Mouse (Mus musculus): ENCODE measurements at regions not wholly inside any gene's neighbourhood (a gene's known extent, or its start where the extent isn't known, plus 50 kb on each side); places are given as distances from the start of the nearest gene placed in this dataset.

GRCm38 (mm10) chr13:99040171-99040570, 55.8 kb upstream of the 1700024P04Rik start:
- Histone ChIP-seq H3K27me3 (ENCODE audit: control insufficient read depth, insufficient read depth, low read length, poor library complexity, severe bottlenecking) (no peaks in the 10 kb centered on the region), H3K9ac (ENCODE audit: low read depth, poor library complexity, severe bottlenecking) (no peak overlapping the region), H3K36me3 (ENCODE audit: control insufficient read depth, insufficient read depth, low read length, poor library complexity, severe bottlenecking) (no peaks in the 10 kb centered on the region), H3K4me1 (ENCODE audit: control insufficient read depth, insufficient read depth, low read length) (peaks cover 26% of the 10 kb centered on the region), H3K9me3 (replicated peaks; ENCODE audit: control insufficient read depth, insufficient read depth, low read length, poor library complexity, severe bottlenecking) (peaks cover 2% of the 10 kb centered on the region; the same call in 1 of the 2 replicates), H3K4me3 (ENCODE audit: low read depth, low read length) (no peak overlapping the region), H3K27ac (ENCODE audit: insufficient read depth, low read length) (no peak overlapping the region)
- TF ChIP-seq POLR2A (IDR thresholded peaks at IDR 0.05; ENCODE audit: insufficient read depth, low read length) (no peak), EP300 (IDR thresholded peaks at IDR 0.05; ENCODE audit: insufficient read depth, low read depth, low read length) (0 out of 2 replicates have a peak, but pooled peaks have one; percentile 31)

GRCm38 (mm10) chr13:99039063-99039385, 54.7 kb upstream of the 1700024P04Rik start:
- H3K27ac ChIP-seq (ENCODE audit: insufficient read depth, low read length): peak overlapping the region; percentile 42; the same call in 1 of the 2 replicates

GRCm38 (mm10) chr13:99038198-99039062, 54.1 kb upstream of the 1700024P04Rik start:
- Histone ChIP-seq H3K9me3 (replicated peaks; ENCODE audit: control insufficient read depth, insufficient read depth, low read length, poor library complexity, severe bottlenecking) (peaks cover 4% of the 10 kb centered on the region; the same call in 1 of the 2 replicates), H3K4me1 (ENCODE audit: control insufficient read depth, insufficient read depth, low read length) (peaks cover 26% of the 10 kb centered on the region), H3K27me3 (ENCODE audit: control insufficient read depth, insufficient read depth, low read length, poor library complexity, severe bottlenecking) (no peaks in the 10 kb centered on the region), H3K9ac (ENCODE audit: low read depth, poor library complexity, severe bottlenecking) (no peak overlapping the region), H3K27ac (ENCODE audit: insufficient read depth, low read length) (peak overlapping the region; percentile 42), H3K36me3 (ENCODE audit: control insufficient read depth, insufficient read depth, low read length, poor library complexity, severe bottlenecking) (no peaks in the 10 kb centered on the region), H3K4me3 (ENCODE audit: low read depth, low read length) (no peak overlapping the region)
- no peak for TF ChIP-seq POLR2A (IDR thresholded peaks at IDR 0.05; ENCODE audit: insufficient read depth, low read length)
- no peak for TF ChIP-seq CTCF (IDR thresholded peaks at IDR 0.05; ENCODE audit: low read depth, low read length)
- peak; percentile 60; the same call in 1 of the 2 replicates for TF ChIP-seq EP300 (IDR thresholded peaks at IDR 0.05; ENCODE audit: insufficient read depth, low read depth, low read length)

More at GRCm38 (mm10) chr13:99039063-99039385, 54.7 kb upstream of the 1700024P04Rik start:
- peaks cover 4% of the 10 kb centered on the region; the same call in 1 of the 2 replicates for H3K9me3 ChIP-seq (replicated peaks; ENCODE audit: control insufficient read depth, insufficient read depth, low read length, poor library complexity, severe bottlenecking)
- TF ChIP-seq CTCF (IDR thresholded peaks at IDR 0.05; ENCODE audit: low read depth, low read length) (no peak), POLR2A (IDR thresholded peaks at IDR 0.05; ENCODE audit: insufficient read depth, low read length) (no peak), EP300 (IDR thresholded peaks at IDR 0.05; ENCODE audit: insufficient read depth, low read depth, low read length) (no peak)
- no peak overlapping the region for H3K9ac ChIP-seq (ENCODE audit: low read depth, poor library complexity, severe bottlenecking)
- H3K36me3 ChIP-seq (ENCODE audit: control insufficient read depth, insufficient read depth, low read length, poor library complexity, severe bottlenecking): no peaks in the 10 kb centered on the region
- no peaks in the 10 kb centered on the region for H3K27me3 ChIP-seq (ENCODE audit: control insufficient read depth, insufficient read depth, low read length, poor library complexity, severe bottlenecking)
- H3K4me3 ChIP-seq (ENCODE audit: low read depth, low read length): no peak overlapping the region
- peaks cover 26% of the 10 kb centered on the region for H3K4me1 ChIP-seq (ENCODE audit: control insufficient read depth, insufficient read depth, low read length)

- Histone ChIP-seq H3K9ac (ENCODE audit: low read depth, poor library complexity, severe bottlenecking) (no peak overlapping the region), H3K27ac (ENCODE audit: insufficient read depth, low read length) (peak overlapping the region; percentile 37; the same call in 1 of the 2 replicates), H3K27me3 (ENCODE audit: control insufficient read depth, insufficient read depth, low read length, poor library complexity, severe bottlenecking) (no peaks in the 10 kb centered on the region), H3K4me3 (ENCODE audit: low read depth, low read length) (no peak overlapping the region), H3K36me3 (ENCODE audit: control insufficient read depth, insufficient read depth, low read length, poor library complexity, severe bottlenecking) (no peaks in the 10 kb centered on the region), H3K4me1 (ENCODE audit: control insufficient read depth, insufficient read depth, low read length) (peaks cover 26% of the 10 kb centered on the region), H3K9me3 (replicated peaks; ENCODE audit: control insufficient read depth, insufficient read depth, low read length, poor library complexity, severe bottlenecking) (peaks cover 4% of the 10 kb centered on the region; the same call in 1 of the 2 replicates)
- TF ChIP-seq CTCF (IDR thresholded peaks at IDR 0.05; ENCODE audit: low read depth, low read length): no peak
- no peak for TF ChIP-seq POLR2A (IDR thresholded peaks at IDR 0.05; ENCODE audit: insufficient read depth, low read length)
- peak; percentile 69; the same call in 1 of the 2 replicates for TF ChIP-seq EP300 (IDR thresholded peaks at IDR 0.05; ENCODE audit: insufficient read depth, low read depth, low read length)
Observed at GRCm38 (mm10) chr13:99037131-99037530, 52.8 kb upstream of the 1700024P04Rik start.
